Mouse (Mus musculus) frontal cortex, postnatal 25 days (tissue): Measurements from ENCODE around the gene Tns3.

ENCODE experiments used
- DNase-seq, 2 experiments: peaks; one replicate each; pipeline ENCODE4 v3.0.0; 2022; ENCODE audit warnings: low spot score in 2 of 2

Tns3 gene

GRCm38 (mm10) chr11:8439035-8439434 lies 225.3 kb downstream of the Tns3 start:
- no peak for DNase-seq

GRCm38 (mm10) chr11:8438269-8438668 lies 226.1 kb downstream of the Tns3 start:
- no peak for DNase-seq

- DNase-seq: no peak
Measured at GRCm38 (mm10) chr11:8435101-8435500, 229.2 kb downstream of the Tns3 start.

GRCm38 (mm10) chr11:8434366-8434765 lies 230.0 kb downstream of the Tns3 start:
- DNase-seq: no peak

GRCm38 (mm10) chr11:8433443-8433842 lies 230.9 kb downstream of the Tns3 start:
- DNase-seq: no peak

- DNase-seq: no peak
Measured at GRCm38 (mm10) chr11:8432941-8433340, 231.4 kb downstream of the Tns3 start.

GRCm38 (mm10) chr11:8427660-8428059 lies 236.7 kb downstream of the Tns3 start:
- no peak for DNase-seq

GRCm38 (mm10) chr11:8425226-8425570 lies 239.1 kb downstream of the Tns3 start:
- no peak for DNase-seq

- DNase-seq: peak; percentile 49 to 70
Measured at GRCm38 (mm10) chr11:8424342-8425225, 239.8 kb downstream of the Tns3 start.

GRCm38 (mm10) chr11:8405225-8405899 lies 259.0 kb downstream of the Tns3 start:
- DNase-seq: peak; percentile 37 to 50

GRCm38 (mm10) chr11:8401328-8401727 lies 263.0 kb downstream of the Tns3 start:
- no peak for DNase-seq

GRCm38 (mm10) chr11:8396329-8396728 lies 268.0 kb downstream of the Tns3 start:
- no peak for DNase-seq

GRCm38 (mm10) chr11:8391564-8391963 lies 272.8 kb downstream of the Tns3 start:
- no peak for DNase-seq

GRCm38 (mm10) chr11:8385891-8386405 lies 278.4 kb downstream of the Tns3 start:
- no peak for DNase-seq
